Mouse (Mus musculus): ENCODE results near the gene Cnksr3.

DNA sequence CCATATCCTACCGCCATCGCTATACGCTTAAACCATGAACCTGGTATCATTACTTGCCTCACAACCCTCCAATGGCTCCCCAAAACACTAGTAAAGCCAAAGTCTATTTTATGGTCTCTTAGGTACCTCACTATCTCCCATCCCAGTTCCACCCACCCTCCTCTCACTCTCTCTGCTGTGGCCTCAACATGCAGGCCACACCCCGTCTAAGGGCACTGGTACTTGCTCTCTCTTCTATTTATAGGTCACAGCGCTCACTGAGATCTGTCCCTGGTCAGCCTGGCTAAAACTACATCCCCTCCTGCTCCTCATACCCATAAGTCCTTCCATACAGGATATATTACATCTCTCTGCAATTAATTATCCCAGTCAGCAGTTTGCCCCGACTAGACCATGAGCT lies 16.1 kb downstream of the Cnksr3 start:
- no peak for TF ChIP-seq MYOD1 (IDR thresholded peaks at IDR 0.05; ENCODE audit: control insufficient read depth in 1 of 3, insufficient read length in 2 of 3, low read depth in 2 of 3)
- TF ChIP-seq POLR2A (IDR thresholded peaks at IDR 0.05; ENCODE audit: insufficient read length, low read depth) = no peak
- TF ChIP-seq POLR2AphosphoS2 (IDR thresholded peaks at IDR 0.05; ENCODE audit: insufficient read length, low read depth) = no peak
- TF ChIP-seq E2F4 (IDR thresholded peaks at IDR 0.05; ENCODE audit: insufficient read depth) = no peak
- no peak for TF ChIP-seq MAX (IDR thresholded peaks at IDR 0.05; ENCODE audit: low read depth)
- no peak for TF ChIP-seq USF1 (IDR thresholded peaks at IDR 0.05; ENCODE audit: low read depth)
- TF ChIP-seq TCF12 (IDR thresholded peaks at IDR 0.05; ENCODE audit: insufficient read depth, poor library complexity, severe bottlenecking) = no peak
- no peak for TF ChIP-seq CEBPB (IDR thresholded peaks at IDR 0.05; ENCODE audit: insufficient read depth, poor library complexity, severe bottlenecking)
- no peak for TF ChIP-seq MYOG (IDR thresholded peaks at IDR 0.05; ENCODE audit: control insufficient read depth in 1 of 3, insufficient read depth in 1 of 3, insufficient read length in 2 of 3, low read depth in 2 of 3)
- no peak for TF ChIP-seq REST (IDR thresholded peaks at IDR 0.05; ENCODE audit: insufficient read depth, insufficient read length)

All from myocyte (in vitro differentiated cells).